Mouse (Mus musculus): ENCODE data around the gene Il34. TPM values are rescaled to one million over a fixed set of nuclear protein-coding genes. Genes with fewer than 3 reads are reported as not detected.
A peak's percentile ranks its signal among the peaks of the same experiment; 100 is the strongest.

The Il34 gene
- polyA plus RNA-seq, 1 experiment, result not detected

DNA sequence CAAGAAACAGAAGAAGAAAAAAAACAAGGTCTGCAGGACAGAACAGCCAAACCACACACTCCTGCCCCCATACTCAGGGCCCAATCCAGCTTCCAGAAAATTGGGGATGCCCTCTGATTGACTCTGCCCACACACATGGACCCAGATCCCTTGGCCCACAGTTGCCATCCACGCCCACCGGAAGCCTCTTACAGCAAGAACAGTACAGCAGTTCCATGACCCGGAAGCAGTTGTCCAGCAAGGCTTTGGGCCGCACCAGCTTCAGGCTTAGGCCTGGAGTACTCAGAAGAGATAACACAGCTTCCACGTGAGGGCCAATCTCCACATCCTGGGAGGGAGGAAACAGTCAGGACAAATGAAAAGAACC, 63.3 kb downstream of the Il34 start:
- peaks cover 12% of the 10 kb centered on the region; the same call in 1 of the 2 replicates for H3K4me1 ChIP-seq (ENCODE audit: control insufficient read depth, insufficient read depth, low read length)
- TF ChIP-seq CTCF (IDR thresholded peaks at IDR 0.05; ENCODE audit: insufficient read depth, low read depth, low read length), result no peak
- TF ChIP-seq POLR2A (IDR thresholded peaks at IDR 0.05; ENCODE audit: insufficient read depth, low read depth, low read length), result no peak
- no peak overlapping the region for H3K27ac ChIP-seq (ENCODE audit: insufficient read depth, low read depth, low read length)
- H3K4me3 ChIP-seq (ENCODE audit: insufficient read depth, low read depth, low read length), result no peak overlapping the region
- 90% methylated on average over 5 of the region's 5 CpGs for WGBS

GRCm38 (mm10) chr8:110741816-110742451, 63.8 kb downstream of the Il34 start:
- TF ChIP-seq POLR2A (IDR thresholded peaks at IDR 0.05; ENCODE audit: insufficient read depth, low read depth, low read length) (no peak), CTCF (IDR thresholded peaks at IDR 0.05; ENCODE audit: insufficient read depth, low read depth, low read length) (no peak)
- Histone ChIP-seq H3K4me1 (ENCODE audit: control insufficient read depth, insufficient read depth, low read length) (peaks cover 12% of the 10 kb centered on the region; the same call in 1 of the 2 replicates), H3K27ac (ENCODE audit: insufficient read depth, low read depth, low read length) (no peak overlapping the region), H3K4me3 (ENCODE audit: insufficient read depth, low read depth, low read length) (no peak overlapping the region)
- whole genome bisulfite sequencing, result 56% methylated on average over 15 of the region's 15 CpGs

DNA sequence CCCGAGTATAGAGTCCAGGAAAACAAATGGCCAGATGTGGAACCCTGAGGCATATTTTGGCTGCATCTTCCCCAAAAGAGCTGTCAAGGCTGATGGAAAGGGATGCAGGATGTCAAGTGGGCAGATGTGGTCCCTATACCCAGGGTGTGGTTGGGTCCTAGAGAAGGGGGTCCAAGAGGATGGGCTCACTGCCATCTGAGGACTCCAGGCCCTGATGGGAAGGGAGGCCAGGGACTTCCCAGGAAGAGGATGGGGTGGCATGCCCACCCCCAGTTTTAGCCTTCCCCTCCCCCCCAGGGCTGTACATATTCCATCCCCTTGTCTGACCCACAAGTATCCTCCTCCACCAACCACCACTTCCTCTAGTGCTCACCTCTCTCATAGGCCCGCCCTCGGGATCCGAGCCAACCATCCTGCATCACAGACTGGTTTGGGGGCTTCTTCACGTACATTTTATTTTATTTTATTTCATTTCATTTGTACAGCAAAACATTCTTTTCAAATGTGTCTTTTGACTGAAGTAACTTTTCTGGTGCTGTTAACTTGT, 65.0 kb downstream of the Il34 start:
- Histone ChIP-seq H3K4me3 (ENCODE audit: insufficient read depth, low read depth, low read length) (no peak overlapping the region), H3K27ac (ENCODE audit: insufficient read depth, low read depth, low read length) (no peak overlapping the region), H3K4me1 (ENCODE audit: control insufficient read depth, insufficient read depth, low read length) (peaks cover 12% of the 10 kb centered on the region; the same call in 1 of the 2 replicates)
- TF ChIP-seq CTCF (IDR thresholded peaks at IDR 0.05; ENCODE audit: insufficient read depth, low read depth, low read length), result no peak
- TF ChIP-seq POLR2A (IDR thresholded peaks at IDR 0.05; ENCODE audit: insufficient read depth, low read depth, low read length), result no peak
- WGBS, result 76% methylated on average over 5 of the region's 5 CpGs

GRCm38 (mm10) chr8:110738591-110739195, 67.0 kb downstream of the Il34 start:
- H3K4me3 ChIP-seq (ENCODE audit: insufficient read depth, low read depth, low read length), result no peak overlapping the region
- no peak overlapping the region for H3K27ac ChIP-seq (ENCODE audit: insufficient read depth, low read depth, low read length)
- WGBS, result 87% methylated on average over 35 of the region's 35 CpGs
- TF ChIP-seq POLR2A (IDR thresholded peaks at IDR 0.05; ENCODE audit: insufficient read depth, low read depth, low read length) (no peak), CTCF (IDR thresholded peaks at IDR 0.05; ENCODE audit: insufficient read depth, low read depth, low read length) (no peak)
- H3K4me1 ChIP-seq (ENCODE audit: control insufficient read depth, insufficient read depth, low read length), result peaks cover 12% of the 10 kb centered on the region; the same call in 1 of the 2 replicates

DNA sequence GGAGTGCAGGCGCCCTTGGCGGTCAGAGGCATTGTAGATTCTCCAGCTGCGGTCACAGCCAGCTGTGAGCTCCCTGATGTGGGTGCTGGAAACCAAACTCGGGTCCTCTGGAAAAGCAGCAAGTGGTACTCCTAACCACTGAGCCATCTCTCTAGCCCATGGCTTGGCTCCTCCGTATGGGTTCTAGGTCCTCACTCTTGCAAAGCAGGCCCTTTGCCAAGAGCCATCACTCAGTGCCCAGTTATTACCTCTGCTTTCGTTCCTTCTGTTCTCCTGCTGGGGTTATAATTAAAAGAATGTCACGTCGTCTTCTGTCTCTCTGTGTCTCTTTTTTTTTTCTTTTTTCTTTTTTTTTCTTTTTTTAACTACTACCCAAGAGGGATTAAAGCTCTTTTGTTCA, 72.7 kb downstream of the Il34 start:
- Histone ChIP-seq H3K4me3 (ENCODE audit: insufficient read depth, low read depth, low read length) (no peak overlapping the region), H3K27ac (ENCODE audit: insufficient read depth, low read depth, low read length) (no peak overlapping the region), H3K4me1 (ENCODE audit: control insufficient read depth, insufficient read depth, low read length) (peaks cover 12% of the 10 kb centered on the region)
- TF ChIP-seq CTCF (IDR thresholded peaks at IDR 0.05; ENCODE audit: insufficient read depth, low read depth, low read length) (no peak), POLR2A (IDR thresholded peaks at IDR 0.05; ENCODE audit: insufficient read depth, low read depth, low read length) (no peak)
- 43% methylated on average over 8 of the region's 8 CpGs for WGBS

- WGBS, result 48% methylated on average over 8 of the region's 8 CpGs
- no peak overlapping the region for H3K27ac ChIP-seq (ENCODE audit: insufficient read depth, low read depth, low read length)
- TF ChIP-seq CTCF (IDR thresholded peaks at IDR 0.05; ENCODE audit: insufficient read depth, low read depth, low read length), result no peak
- no peak for TF ChIP-seq POLR2A (IDR thresholded peaks at IDR 0.05; ENCODE audit: insufficient read depth, low read depth, low read length)
These were observed 74.3 kb downstream of the Il34 start for GRCm38 (mm10) chr8:110731346-110731859.

DNA sequence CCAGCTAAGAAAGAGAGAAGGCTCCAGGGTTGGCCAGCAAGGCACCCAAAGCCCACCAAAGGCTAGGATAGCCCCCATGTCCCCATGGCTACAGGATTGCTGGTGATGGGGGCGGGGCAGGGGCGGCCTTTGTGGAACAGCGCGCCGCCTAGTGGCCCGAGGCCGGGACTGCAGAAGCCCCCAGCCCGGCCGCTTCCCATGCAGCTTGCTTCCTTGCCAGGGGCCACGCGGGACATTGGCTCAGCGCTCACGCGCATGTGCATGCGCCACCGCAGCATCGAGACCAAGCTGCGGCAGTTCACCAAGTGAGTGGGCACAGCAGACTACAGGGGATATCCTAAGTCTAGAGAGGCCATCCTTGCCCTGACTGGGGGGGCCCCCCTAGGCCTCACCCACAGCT, 78.8 kb downstream of the Il34 start:
- Histone ChIP-seq H3K4me1 (ENCODE audit: control insufficient read depth, insufficient read depth, low read length) (peaks cover 61% of the 10 kb centered on the region), H3K4me3 (ENCODE audit: insufficient read depth, low read depth, low read length) (no peak overlapping the region), H3K27ac (ENCODE audit: insufficient read depth, low read depth, low read length) (no peak overlapping the region)
- TF ChIP-seq CTCF (IDR thresholded peaks at IDR 0.05; ENCODE audit: insufficient read depth, low read depth, low read length), result peak; percentile 94
- TF ChIP-seq POLR2A (IDR thresholded peaks at IDR 0.05; ENCODE audit: insufficient read depth, low read depth, low read length), result no peak
- 3% methylated on average over 18 of the region's 18 CpGs for WGBS

More at GRCm38 (mm10) chr8:110731346-110731859, 74.3 kb downstream of the Il34 start:
- H3K4me3 ChIP-seq (ENCODE audit: insufficient read depth, low read depth, low read length), result no peak overlapping the region
- peaks cover 23% of the 10 kb centered on the region for H3K4me1 ChIP-seq (ENCODE audit: control insufficient read depth, insufficient read depth, low read length)

- WGBS, result 22% methylated on average over 7 of the region's 7 CpGs
- Histone ChIP-seq H3K4me3 (ENCODE audit: insufficient read depth, low read depth, low read length) (no peak overlapping the region), H3K4me1 (ENCODE audit: control insufficient read depth, insufficient read depth, low read length) (peaks cover 58% of the 10 kb centered on the region), H3K27ac (ENCODE audit: insufficient read depth, low read depth, low read length) (peak overlapping the region; percentile 83; the same call in 1 of the 2 replicates)
- TF ChIP-seq CTCF (IDR thresholded peaks at IDR 0.05; ENCODE audit: insufficient read depth, low read depth, low read length) (no peak), POLR2A (IDR thresholded peaks at IDR 0.05; ENCODE audit: insufficient read depth, low read depth, low read length) (no peak)
These were observed 80.5 kb downstream of the Il34 start for GRCm38 (mm10) chr8:110725084-110725838.

Measured in olfactory bulb, adult 2 months (tissue).